Mouse (Mus musculus) kidney, adult 18-20 months (tissue): Measurements from ENCODE around the gene Gm21962.
"Not testable (repeated sequence)": the region's sequence is repeated elsewhere in the genome, so short reads cannot be mapped to it uniquely, and the experiment has no call there.

Source experiments
- DNase-seq: peaks from one replicate; pipeline ENCODE4 v3.0.0; 2021

Gene Gm21962

DNA sequence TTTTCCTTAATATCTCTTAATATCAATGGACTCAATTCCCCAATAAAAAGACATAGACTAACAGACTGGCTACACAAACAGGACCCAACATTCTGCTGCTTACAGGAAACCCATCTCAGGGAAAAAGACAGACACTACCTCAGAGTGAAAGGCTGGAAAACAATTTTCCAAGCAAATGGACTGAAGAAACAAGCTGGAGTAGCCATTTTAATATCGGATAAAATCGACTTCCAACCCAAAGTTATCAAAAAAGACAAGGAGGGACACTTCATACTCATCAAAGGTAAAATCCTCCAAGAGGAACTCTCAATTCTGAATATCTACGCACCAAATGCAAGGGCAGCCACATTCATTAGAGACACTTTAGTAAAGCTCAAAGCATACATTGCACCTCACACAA, at the start of gene Gm21962:
TSS of gene Gm21962 (plus strand) at position 301 of the 400 bp plus-strand sequence.
- not testable (repeated sequence) for DNase-seq

DNA sequence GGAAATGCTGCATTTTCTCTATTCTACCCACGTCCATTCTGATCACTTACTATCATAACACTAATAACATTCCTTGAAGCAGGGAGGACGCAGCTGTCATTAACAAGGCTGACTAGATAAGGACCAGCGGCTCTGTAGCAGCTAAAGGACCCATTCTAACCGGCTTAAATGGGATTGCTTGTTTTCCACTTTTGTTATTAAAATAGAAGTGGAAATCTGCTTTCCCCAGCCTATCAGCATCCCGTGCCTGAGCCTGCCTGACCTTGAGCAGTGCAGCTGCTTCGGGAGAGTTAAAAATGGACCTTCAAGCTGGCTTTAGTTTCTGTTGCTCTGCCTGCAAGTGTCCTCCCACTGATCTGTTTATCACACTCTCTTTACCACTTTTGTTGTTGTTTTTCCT, 49.2 kb upstream of the Gm21962 start:
- no peak for DNase-seq

DNA sequence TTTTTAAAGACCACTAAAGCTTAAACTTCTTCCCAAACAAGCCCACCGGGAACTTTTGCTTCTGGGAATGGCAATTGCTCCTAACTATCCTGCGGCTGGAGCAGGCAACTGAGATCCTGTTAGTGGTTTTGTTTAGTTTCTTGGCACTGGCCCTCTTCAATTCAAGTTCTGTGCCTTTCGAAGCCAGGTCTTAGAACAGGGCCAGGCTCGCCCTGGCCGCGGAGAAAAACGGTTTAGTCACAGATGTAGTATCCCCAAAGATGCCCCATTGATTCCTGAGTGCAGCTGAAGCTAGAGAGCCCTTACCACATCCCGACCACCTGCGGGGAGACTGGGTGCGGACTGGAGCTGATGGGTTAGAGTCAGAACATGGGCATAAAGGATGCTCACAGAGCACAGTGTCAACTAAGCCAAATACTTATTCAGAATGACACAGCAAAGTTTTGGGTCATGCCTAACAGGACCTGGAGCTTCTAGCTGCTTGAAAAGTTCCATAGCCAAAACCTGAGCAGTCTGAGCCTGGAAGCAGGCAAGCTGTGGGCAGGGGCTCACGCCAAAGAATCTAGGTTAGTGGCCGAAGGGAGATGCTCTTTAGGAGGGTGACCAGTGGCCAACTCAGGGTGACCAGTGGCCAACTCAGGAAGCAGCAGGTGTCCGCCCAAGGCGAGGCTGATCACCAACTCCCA, 48.3 kb upstream of the Gm21962 start:
- DNase-seq = no peak

DNA sequence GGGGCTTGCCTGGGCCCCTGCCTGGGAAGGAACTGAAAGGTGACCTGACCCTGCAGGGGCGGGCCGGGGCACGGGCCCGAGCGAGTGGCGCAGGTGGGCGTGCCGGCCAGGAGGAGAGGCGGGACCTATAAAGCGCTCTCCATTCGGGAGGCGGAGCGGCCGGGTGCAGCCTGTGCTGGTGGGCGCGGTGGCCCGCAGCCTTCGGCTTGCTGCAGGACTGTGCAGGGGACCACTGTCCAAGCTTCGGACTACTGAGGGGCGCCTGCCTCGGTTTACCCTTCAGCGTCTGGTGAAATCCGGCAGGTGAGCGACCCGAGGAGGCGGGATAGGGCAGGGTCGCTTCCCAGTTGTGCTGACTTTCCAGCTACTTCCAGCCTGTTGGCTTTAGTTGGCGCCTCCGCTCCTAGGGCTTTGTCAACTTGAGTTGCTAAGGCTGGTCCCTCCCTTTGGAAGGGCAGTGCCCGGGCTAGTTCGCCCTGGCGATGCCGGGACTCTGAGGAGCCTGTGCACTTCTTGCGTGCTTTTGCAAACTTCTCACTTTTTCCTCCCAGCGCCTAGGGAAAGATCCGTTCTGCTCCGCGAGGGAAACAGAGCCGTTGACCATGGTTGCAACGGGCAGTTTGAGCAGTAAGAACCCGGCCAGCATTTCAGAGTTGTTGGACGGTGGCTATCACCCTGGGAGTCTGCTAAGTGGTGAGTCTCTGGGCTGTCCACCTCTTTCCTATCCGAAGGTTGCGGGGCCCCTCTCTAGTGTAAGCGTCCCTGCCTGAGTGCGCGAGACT, 47.6 kb upstream of the Gm21962 start:
- peak; percentile 87 for DNase-seq

DNA sequence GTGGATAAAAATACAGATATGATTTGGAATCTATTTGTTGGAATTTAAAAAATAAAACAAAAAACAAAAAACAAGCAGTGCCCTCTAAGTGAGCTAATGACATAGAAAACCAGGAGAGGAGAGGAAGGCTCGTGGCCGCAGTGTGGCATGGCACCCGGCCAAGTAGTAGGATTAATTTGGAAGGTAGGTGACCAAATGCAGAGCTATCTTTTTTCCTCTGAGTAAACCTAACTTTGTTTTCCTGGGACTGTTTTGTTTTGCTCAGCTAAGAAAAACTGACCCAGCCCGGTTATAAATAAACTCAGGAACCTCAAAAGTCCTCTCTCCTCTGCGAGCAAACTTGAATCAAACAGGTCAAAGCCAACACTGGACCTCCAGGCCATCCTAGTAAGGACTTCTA, 46.3 kb upstream of the Gm21962 start:
- DNase-seq = peak; percentile 52

DNA sequence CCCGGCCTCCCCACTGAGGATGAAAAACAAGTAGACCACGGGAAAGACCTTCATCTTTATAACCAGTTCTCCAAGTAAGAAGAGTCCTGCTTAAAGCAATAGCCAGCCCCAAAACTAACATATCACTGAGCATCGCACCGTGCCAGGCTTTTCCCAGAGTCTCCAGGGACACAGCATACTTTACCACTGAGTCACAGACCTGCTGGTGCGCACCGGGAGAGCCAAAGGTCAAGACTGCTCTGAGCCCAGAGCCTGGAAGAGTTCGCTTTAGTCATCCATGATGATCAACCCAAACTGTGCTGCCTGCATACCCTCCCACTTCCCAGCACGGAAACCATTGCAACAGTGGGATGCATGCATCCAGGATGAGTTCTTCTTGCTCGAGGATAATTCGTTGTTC, 37.6 kb upstream of the Gm21962 start:
- DNase-seq = no peak

DNA sequence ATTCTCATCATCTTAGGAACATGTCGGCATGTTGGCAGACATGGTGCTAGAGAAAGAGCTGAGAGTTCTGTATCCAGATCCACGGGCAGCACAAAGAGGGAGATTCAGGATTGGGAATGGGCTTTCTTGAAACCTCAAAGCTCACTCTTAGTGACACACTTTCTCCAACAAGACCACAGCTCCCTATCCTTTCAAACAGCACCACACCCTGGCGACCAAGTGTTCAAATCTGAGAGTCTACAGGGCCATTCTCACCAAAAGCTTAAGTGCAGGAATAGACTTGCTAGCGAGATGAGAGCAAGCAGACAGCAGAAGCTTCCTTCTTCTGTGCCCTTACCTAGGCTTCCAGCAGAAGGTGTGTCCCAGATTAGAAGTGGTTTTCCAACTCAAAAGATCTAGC, 34.8 kb upstream of the Gm21962 start:
- DNase-seq = no peak

DNA sequence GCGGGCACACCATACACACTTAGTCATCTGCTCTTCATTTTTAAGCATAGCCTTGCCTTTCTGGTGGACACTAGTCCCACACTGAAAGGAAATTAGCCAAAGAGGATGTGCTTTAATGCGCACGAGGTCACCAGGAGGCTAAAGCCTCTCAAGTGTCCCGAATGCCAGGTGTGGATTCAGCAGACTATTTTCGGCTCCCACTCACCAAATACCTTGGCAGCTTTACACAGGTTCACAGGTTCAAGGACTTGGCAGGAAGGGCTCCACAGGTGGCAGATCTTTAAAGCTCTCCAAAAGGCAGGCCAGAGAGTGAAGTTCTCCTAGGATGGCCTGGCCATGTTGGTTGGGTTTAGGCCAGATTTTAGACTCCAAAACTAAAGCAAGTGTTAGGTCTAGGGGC, 30.1 kb upstream of the Gm21962 start:
- DNase-seq = no peak

DNA sequence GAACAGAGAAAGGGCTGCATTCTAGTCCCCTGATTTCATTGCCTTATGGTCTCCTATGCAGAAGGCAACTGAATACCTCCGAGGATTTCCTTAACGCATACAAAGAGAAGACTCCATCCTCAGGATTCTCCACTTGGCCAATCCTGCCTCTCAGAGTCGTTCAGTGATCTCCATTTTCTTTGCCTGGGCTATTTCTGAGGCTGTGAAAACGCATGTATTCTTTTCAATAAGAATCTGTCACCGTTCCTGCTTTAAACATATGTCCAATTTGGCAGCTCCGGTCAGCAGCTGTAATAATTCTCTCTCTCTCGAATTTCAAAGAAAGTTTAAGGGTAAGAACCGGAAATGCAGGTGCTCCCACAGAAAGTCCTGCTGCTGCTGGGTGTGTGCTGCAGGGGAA, 29.2 kb upstream of the Gm21962 start:
- DNase-seq = no peak

DNA sequence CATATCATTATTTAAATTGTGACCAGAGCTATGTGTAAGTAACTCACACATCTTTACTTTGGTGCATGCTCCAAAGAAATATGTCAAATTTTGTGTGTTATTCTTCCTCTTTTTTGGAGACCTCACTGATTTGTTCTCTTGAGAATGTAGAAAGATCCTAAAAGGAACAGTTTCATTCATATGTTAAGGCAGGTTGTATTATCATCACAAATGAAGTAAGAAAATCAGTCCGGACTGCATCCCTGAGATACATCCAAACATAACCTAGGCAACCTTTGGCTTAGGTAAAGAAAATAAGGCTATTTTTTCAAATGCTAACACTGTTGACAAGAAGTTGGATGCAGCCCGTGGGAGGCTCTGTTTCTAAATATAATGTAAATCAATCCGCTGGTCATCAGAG, 28.8 kb upstream of the Gm21962 start:
- no peak for DNase-seq

DNA sequence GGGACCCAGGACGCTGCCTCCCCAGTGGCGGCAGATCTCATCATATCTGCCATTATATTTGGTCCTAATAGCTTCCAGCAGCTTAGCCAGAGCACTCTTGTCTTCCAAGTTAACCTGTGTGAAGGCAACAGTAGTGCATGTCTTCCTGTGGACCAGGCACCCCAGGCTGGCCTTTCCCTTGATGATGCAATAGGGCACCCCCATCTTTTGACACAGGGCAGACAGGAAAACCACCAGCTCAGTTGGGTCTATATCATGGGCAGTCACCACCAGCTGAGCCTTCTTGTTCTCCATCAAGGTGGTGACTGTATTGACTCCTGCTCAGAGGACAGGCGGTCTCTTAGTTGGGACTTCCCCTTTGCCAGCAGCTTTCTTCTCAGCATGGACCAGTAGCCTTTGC, 27.2 kb upstream of the Gm21962 start:
- no peak for DNase-seq

DNA sequence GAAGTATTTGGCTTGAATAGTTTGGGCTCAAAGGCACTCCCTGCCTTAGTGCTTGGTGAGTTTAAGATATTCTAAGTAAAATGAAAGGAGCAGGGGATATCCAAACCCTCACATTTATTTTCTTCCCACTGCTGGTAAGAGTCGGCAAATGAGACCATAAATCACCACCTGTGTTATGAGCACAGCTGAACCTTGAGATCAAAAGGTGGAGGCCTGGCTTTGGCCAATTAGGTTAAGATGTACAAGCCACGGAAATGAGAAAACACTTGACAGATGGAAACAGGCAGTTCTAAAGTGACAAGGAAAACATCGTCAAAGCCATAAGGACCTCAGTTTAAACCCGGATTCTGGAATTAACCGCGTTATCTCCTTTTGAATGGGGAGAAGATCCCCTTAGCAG, 26.4 kb upstream of the Gm21962 start:
- DNase-seq = no peak

DNA sequence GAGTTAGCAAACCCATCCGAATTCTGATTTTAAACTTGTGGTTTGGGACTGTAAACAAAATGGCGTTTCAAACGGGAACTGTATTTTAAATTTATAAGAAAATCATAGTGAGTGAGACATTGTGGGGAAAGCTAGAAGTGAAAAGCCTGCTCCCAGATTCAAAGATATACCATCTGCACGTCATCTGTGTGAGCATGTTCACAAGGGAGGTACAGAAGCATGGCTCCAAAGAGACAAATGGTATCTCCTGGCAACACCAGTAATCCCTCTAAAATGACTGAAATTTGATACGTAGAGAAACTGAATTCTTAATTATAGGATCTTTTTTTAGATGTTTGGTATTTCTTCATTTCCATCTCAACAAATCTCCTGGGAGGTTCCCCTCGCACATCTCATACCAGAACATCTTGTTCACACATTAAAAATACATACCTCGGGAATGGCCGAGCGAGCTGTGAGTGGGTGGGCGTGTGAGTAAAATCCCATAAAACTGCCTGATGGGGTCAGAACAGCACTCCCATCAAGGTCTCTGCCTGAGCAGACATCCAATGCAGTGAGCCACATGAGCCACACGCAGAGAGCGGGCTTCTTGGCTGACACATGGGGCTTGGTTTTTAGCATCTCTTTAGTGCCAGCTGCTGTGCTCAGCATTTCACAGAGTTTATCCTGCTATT, 23.8 kb upstream of the Gm21962 start:
- no peak for DNase-seq

DNA sequence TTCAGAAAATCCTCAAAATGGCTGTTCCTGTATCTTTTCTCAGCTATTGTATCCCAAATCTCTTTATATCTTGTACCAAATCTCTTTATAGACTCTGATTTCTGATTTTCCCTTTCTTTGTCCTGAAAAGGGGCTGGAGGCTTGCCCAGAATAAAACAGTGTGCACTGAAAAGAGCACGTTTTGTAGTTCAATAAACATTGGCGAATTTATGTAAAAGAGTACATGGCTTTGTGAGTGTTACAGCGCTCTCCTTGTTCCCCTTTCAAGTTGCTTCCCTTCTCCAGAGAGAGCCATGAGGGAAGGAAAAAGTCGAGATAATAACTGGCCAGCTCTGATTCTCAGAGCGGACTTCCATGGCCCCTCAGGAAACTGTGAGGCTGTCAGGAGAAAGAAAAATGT, 22.2 kb upstream of the Gm21962 start:
- DNase-seq = no peak

DNA sequence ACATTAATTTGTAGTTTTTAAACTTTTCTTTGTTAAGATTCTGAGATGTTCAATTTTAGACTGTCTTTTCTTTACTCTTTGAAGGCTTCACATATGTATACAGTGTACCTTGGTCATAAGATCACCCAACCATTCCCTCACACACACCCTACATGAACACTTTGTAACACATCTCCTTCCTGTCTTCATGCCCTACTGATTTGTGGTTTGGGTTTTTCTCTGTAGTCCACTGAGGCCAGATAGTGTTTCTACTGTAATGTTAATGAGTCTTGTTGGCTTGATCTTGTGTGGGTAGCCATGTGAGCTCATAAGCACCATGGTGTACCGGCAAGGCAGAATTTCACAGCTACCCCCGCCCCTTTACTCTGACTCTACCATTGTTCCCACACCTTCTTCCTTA, 18.5 kb upstream of the Gm21962 start:
- DNase-seq = no peak

DNA sequence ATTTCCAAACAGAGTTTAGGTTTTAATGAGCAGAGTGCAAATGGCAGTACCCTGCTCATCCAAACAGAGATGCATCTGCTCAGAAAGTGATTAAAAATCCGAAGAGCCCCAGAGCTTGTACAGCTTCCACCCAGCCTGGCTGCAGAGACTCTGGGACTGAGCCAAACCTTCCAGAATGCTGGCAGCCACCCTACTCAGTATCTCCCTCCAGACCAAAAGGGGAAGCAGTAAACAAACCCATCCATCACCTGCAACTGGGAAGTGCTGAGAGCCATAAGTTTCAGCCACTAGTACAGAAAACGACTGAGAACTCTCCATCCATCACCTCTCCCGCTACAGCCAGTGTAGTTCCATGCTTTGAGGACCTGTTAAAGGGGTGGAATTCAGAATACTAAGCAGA, 9.6 kb downstream of the Gm21962 start:
- peak; percentile 42 for DNase-seq

DNA sequence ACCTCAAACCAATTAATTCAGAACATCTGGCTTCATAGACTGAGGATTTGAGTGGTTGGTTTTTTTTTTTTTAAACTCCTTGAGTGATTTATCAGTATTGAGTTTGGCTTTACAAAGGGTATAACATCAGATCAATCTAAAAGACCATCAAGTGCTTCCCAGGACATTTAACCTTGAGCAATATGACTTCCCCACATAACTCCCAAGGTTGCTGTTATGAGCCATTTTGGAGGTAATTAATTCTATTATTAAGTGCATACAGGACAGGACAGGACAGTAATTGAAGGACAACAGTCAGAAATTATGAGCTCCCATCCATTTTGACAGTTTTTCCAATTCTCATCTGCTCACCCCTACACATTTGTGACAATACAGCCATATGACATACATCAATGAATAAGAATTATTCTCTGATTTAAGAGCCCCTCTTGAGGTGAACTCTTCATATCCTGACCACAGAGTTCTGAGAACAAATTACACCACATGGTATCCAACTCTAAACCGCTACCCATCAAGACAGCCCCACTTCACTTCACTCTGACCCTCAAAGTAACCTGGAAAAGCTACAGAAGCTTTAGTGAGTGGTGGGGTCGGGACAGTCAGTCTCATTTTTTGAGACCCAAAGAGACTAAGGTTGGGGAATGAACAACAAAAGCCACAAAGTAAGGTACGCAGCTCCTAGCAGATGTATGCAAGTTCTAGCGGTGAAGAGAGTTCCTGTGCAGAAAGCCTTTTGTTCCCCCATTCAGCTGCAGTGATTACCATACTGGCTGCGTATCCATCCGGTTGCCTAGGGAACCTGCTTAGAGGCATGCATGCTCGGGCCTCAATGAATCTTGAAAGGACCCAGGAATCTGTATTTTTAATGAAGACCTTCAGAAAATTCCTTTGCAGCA, 11.8 kb downstream of the Gm21962 start:
- DNase-seq = no peak

DNA sequence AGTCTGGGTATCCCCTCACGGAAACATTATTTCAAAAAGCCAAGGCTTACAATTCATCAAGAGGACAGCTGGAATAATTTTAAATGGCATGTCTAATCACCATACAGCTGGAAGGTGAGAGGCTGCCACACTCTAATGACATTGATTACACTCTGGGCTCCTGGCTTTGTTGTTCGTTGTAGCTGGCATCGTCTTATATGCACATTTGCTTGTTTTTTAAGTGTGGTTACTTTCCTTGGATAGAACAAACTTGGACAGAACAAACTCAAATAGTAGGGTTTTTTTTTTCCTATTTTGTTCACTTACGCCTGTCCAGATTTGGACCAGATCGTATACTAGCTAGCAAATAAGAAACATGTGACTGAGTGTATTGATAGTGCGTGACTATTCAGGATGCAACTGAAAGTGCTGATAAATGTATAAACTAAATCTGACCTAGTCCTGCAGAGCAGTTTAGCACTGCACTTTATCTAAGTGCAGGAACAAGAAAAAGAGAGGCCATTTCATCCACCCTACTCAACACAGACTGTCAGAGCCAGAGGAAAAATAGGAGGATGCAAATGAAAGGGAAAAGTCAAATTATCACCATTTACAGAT, 12.6 kb downstream of the Gm21962 start:
- no peak for DNase-seq

DNA sequence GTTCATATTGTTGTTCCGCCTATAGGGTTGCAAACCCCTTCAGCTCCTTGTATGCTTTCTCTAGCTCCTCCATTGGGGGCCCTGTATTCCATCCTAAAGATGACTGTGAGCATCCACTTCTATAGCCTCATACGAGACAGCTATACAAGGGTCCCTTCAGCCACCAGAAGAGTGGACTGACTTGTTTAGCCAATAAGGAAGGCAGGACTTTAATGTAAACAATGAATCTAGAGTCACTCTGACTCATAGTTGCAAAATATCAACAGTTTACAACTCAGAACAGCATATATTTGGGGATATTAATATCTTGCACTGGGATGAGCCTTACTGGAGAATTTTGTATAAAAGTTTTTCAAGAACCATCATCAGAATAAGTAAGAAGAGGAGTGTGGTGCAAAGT, 15.6 kb downstream of the Gm21962 start:
- DNase-seq = no peak

DNA sequence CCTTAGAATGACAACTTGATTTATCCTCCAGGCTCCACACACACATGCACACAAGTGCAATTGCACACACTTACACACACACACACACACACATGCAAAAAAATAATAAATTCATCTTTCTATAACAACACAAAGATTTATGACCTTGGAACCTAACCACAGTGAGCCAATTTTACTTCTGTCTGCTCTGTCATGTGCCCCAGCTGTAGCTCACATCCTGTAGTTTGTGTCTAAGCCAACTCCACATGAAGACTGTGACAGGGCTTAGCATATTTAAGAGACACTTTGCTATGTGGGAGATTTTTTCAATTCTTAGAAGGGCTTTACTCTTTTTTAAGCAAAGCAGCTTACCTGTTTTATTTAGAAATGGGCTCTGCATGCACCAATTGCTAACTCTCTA, 20.2 kb downstream of the Gm21962 start:
- no peak for DNase-seq

DNA sequence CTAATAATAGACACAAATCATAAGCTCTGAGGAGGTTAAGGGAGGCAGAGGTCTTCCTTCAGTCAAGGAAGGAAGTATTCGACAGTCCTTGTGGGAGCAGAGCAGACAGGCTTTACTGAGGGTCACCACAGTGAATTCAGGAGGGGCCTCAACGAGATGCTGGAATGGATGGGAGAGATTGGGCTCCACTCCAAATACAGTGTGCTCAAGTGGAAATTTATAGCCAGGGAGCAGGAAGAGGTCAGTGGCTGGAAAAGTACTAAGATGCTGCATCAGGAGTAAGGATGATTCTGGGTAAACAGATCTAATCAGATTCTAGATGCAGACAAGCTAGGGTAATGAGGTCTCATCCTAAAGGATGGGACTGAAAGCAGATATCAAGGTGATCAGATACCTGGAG, 44.6 kb downstream of the Gm21962 start:
- peak; percentile 35 for DNase-seq

DNA sequence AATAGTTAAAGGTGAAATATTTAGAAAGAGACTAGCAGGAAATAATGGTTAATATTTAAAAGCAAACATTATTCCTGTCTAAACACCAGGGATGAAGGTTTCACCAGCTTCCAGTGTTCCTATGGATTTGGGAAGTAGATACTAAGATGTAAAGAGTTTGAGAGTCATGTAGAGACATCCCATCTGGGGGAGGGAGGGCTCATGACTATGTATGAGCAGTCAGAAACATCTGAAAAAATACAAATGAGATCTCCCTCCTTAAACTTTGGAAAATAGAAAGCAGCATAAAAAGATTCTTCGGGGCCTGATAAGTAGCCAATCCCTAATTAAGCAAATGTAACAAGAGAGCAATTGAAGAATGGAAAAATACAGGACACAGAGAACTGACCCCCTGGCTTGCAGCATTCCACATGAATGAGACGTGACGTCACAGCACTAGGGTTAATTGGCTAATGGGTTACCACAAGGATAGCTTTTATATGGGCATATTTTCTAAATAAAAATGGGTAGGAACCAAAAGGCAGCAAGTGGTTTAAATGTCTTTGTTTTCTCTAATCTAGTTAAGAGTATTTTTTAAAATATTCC, 45.3 kb downstream of the Gm21962 start:
- peak; percentile 25 for DNase-seq
